Mouse (Mus musculus) neural tube, embryonic 11.5 days (tissue): ENCODE measurements at regions not wholly inside any gene's neighbourhood (a gene's known extent, or its start where the extent isn't known, plus 50 kb on each side); places are given as distances from the start of the nearest gene placed in this dataset.
"Not testable (repeated sequence)": the region's sequence is repeated elsewhere in the genome, so short reads cannot be mapped to it uniquely, and the experiment has no call there.

Experiments used
- ATAC-seq: fragments of 200-750 bp; cut with Nextera tagmentation; 2 replicates; pipeline ENCODE4 v1.8.0; 2017; ENCODE audit warnings: moderate number of reproducible peaks, mild to moderate bottlenecking, moderate TSS enrichment, moderate library complexity; ENCODE audit not compliant: insufficient read depth, low FRiP score, low TSS enrichment
- DNase-seq: peaks from one replicate; pipeline ENCODE4 v3.0.0-alpha.2; 2015; ENCODE audit warnings: low spot score
- H3K27ac ChIP-seq: fragments of 300-500 bp; sonication (generic); 2 replicates; pipeline ENCODE4 v1.5.1; 2014; ENCODE audit warnings: low read depth, mild to moderate bottlenecking, low read length
- H3K27me3 ChIP-seq: fragments of 300-500 bp; sonication (generic); 2 replicates; pipeline ENCODE4 v1.6.1; 2014; ENCODE audit warnings: mild to moderate bottlenecking, low read length, mixed read lengths; ENCODE audit not compliant: control insufficient read depth, insufficient read depth
- H3K36me3 ChIP-seq: fragments of 300-500 bp; sonication (generic); 2 replicates; pipeline ENCODE4 v1.6.1; 2014; ENCODE audit warnings: mild to moderate bottlenecking, low read length, moderate library complexity, mixed read lengths; ENCODE audit not compliant: control insufficient read depth, insufficient read depth
- H3K4me1 ChIP-seq: fragments of 300-500 bp; sonication (generic); 2 replicates; pipeline ENCODE4 v1.6.1; 2014; ENCODE audit warnings: low read length, mixed read lengths; ENCODE audit not compliant: control insufficient read depth, insufficient read depth
- H3K4me2 ChIP-seq: fragments of 300-500 bp; sonication (generic); 2 replicates; pipeline ENCODE4 v1.6.1; 2014; ENCODE audit warnings: low read depth, mild to moderate bottlenecking, moderate library complexity
- H3K4me3 ChIP-seq: fragments of 300-500 bp; sonication (generic); 2 replicates; pipeline ENCODE4 v1.5.1; 2014; ENCODE audit warnings: low read depth, low read length
- H3K9ac ChIP-seq: fragments of 300-500 bp; sonication (generic); 2 replicates; pipeline ENCODE4 v1.6.1; 2014; ENCODE audit warnings: mild to moderate bottlenecking, low read length
- H3K9me3 ChIP-seq: fragments of 300-500 bp; sonication (generic); 2 replicates; pipeline ENCODE4 v1.6.1; 2016; ENCODE audit warnings: low read length; ENCODE audit not compliant: control insufficient read depth
- WGBS: fragments of 180-500 bp; shearing (Covaris S2); extraction: QIAGEN DNeasy Blood & Tissue Kit; methylation state at CpG from one replicate; pipeline ENCODE4 v1.1.7; 2014; 5-methylcytosine and 5-hydroxymethylcytosine counted together

DNA sequence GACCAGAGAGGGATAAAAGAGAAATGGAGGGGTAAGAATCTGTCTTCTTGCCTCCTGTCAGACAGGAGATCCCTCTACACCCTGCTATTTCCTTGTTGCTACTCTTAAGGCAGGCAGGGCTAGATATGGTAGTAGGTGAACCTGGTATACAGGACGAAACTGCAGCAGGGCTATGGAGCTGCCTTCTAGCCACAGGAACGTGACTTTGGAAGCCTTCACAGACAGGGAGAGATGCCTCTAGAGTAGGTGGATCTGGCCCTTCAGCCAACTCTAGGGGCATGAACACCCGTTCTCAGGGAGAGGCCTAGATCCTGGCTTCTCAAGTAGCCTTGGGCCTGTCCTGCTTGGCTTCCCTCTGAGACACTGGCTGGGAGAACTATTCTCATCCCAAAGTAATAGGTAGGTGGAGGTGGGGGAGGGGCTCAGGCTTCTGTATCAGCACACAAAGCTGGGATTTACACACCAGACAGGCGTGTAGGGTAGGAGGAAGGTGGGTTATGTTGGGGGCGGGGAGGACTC lies 66.5 kb upstream of the Adam6b start:
- no peak for ATAC-seq
- Histone ChIP-seq H3K9me3 (no peaks in the 10 kb centered on the region), H3K4me1 (no peaks in the 10 kb centered on the region), H3K4me2 (no peak overlapping the region), H3K9ac (no peak overlapping the region), H3K4me3 (no peak overlapping the region), H3K27me3 (no peaks in the 10 kb centered on the region), H3K27ac (no peak overlapping the region), H3K36me3 (no peaks in the 10 kb centered on the region)
- WGBS: 83% methylated on average over 5 of the region's 5 CpGs
- DNase-seq: no peak

DNA sequence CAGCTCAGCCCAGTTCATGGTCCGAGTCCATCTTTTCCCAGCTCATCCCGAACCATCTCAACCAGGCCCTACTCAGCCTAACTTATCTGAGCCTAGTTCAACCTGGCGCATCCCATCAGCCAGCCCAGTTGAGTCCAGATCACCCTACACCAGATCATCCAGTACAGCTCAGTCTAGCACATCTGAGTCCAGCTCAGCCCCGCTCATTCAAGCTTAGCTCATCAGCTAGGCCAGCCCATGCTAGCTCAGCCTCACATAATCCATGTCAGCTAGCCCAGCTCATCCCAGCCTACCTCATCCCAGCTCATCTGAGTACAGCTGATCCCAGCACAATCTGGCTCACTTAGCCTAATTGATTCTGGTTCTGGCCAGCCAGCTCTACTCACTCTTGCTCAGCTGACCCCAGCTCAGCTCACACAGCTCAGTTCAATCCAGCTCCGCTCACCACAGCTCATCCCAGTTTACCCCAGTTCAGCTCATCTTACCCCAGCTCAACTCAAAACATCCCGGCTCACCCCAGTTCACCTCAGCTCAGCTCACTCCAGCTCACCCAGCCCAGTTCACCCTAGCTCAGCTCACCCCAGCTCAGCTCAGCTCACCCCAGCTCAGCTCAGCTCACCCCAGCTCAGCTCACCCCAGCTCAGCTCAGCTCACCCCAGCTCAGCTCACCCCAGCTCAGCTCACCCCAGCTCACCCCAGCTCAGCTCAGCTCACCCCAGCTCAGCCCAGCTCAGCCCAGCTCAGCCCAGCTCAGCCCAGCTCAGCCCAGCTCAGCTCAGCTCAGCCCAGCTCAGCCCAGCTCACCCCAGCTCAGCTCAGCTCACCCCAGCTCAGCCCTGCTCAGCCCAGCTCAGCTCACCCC lies 65.3 kb upstream of the Adam6b start:
- WGBS: 89% methylated on average over 6 of the region's 6 CpGs
- H3K9ac ChIP-seq: no peak overlapping the region
- no peaks in the 10 kb centered on the region for H3K36me3 ChIP-seq
- ATAC-seq (no peak; the same call in 1 of the 2 replicates), DNase-seq (no peak)
- H3K9me3 ChIP-seq: no peaks in the 10 kb centered on the region
- H3K27me3 ChIP-seq: no peaks in the 10 kb centered on the region
- H3K27ac ChIP-seq: no peak overlapping the region
- no peaks in the 10 kb centered on the region for H3K4me1 ChIP-seq
- H3K4me2 ChIP-seq: no peak overlapping the region
- H3K4me3 ChIP-seq: no peak overlapping the region

- ATAC-seq, H3K9me3 ChIP-seq, H3K4me2 ChIP-seq, H3K27me3 ChIP-seq, H3K27ac ChIP-seq, DNase-seq, H3K4me3 ChIP-seq, H3K4me1 ChIP-seq, H3K36me3 ChIP-seq, H3K9ac ChIP-seq: not testable (repeated sequence)
Observed at GRCm38 (mm10) chr12:113424598-113425208, 64.6 kb upstream of the Adam6b start.

DNA sequence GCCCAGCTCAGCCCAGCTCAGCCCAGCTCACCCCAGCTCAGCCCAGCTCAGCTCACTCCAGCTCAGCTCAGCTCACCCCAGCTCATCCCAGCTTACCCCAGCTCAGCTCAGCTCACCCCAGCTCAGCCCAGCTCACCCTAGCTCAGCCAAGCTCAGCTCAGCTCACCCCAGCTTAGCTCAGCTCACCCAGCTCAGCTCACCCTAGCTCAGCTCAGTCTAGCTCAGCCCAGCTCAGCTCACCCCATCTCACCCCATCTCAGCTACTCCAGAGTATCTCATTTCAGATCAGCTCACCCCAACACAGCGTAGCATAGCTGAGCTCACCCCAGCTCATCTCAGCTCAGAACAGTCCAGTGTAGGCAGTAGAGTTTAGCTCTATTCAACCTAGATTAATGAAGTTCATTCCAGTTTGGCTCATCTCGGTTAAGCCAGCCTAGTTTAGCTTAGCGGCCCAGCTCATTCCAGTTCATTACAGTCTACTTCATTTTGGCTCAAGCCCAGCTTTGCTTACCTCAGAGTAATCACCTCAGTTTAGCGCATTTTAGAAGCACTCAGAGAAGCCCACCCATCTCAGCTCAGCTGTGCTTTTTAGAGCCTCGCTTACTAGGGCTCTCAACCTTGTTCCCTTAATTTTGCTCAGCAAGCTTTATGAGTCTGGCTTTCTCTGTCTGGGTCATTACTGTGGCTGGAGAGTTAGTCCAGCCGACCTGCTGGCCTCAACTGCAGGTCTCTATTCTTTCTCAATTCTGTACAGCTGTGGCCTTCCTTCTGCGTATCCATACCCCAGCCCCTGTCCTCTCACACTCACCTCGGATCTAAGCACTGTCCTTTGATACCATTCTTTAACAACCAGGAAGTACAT lies 63.9 kb upstream of the Adam6b start:
- WGBS: 81% methylated on average over 8 of the region's 8 CpGs
- ATAC-seq (no peak), DNase-seq (no peak)
- H3K4me3 ChIP-seq: no peak overlapping the region
- H3K36me3 ChIP-seq: no peaks in the 10 kb centered on the region
- H3K4me1 ChIP-seq: no peaks in the 10 kb centered on the region
- no peak overlapping the region for H3K27ac ChIP-seq
- H3K27me3 ChIP-seq: no peaks in the 10 kb centered on the region
- no peak overlapping the region for H3K4me2 ChIP-seq
- no peak overlapping the region for H3K9ac ChIP-seq
- no peaks in the 10 kb centered on the region for H3K9me3 ChIP-seq

DNA sequence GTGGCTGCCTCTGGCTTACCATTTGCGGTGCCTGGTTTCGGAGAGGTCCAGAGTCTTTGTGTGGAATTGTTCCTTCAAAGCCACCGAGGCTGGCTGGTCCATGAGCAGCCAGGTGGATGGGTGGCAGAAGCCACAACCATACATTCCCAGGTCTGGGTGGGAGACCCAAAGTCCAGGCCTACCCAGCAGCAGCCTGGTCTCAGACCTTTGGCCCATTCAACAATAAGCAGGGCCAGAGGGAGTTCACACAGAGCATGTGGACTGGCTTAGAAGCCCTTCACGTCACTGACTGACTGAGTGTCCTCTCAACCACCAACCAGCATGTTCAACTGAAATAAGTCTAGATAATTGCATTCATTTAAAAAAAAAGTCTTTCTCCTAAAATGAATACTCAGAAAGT lies 62.7 kb upstream of the Adam6b start:
- Histone ChIP-seq H3K4me3 (no peak overlapping the region), H3K36me3 (no peaks in the 10 kb centered on the region), H3K27me3 (no peaks in the 10 kb centered on the region), H3K27ac (no peak overlapping the region), H3K9ac (no peak overlapping the region), H3K4me2 (no peak overlapping the region), H3K9me3 (no peaks in the 10 kb centered on the region), H3K4me1 (no peaks in the 10 kb centered on the region)
- DNase-seq: no peak
- ATAC-seq: no peak
- WGBS: 88% methylated on average over 4 of the region's 4 CpGs

GRCm38 (mm10) chr12:113427339-113427738 lies 62.0 kb upstream of the Adam6b start:
- H3K4me1 ChIP-seq: no peaks in the 10 kb centered on the region
- H3K36me3 ChIP-seq: no peaks in the 10 kb centered on the region
- no peaks in the 10 kb centered on the region for H3K27me3 ChIP-seq
- no peak for ATAC-seq
- no peak overlapping the region for H3K27ac ChIP-seq
- no peak overlapping the region for H3K4me2 ChIP-seq
- 87% methylated on average over 4 of the region's 4 CpGs for WGBS
- H3K9me3 ChIP-seq: no peaks in the 10 kb centered on the region
- no peak for DNase-seq
- H3K9ac ChIP-seq: no peak overlapping the region
- H3K4me3 ChIP-seq: no peak overlapping the region

DNA sequence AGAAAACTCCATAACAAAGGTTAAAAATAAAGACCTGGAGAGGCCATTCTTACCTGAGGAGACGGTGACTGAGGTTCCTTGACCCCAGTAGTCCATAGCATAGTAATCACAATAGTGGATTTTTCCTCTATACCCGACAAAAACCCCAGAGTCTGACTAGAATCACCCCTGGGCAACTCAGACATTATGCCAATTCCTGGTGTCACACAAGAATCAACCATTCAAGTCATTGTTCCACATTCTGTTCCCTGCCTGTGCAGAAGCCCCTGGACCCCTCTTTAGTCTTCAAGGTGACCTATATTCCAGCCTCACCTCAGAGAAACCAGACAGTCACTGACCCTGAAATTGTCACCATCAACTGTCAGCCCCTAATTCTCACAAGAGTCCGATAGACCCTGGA lies 60.9 kb upstream of the Adam6b start:
- H3K4me2 ChIP-seq: no peak overlapping the region
- no peak overlapping the region for H3K27ac ChIP-seq
- no peaks in the 10 kb centered on the region for H3K9me3 ChIP-seq
- 81% methylated on average over 3 of the region's 3 CpGs for WGBS
- H3K4me1 ChIP-seq: no peaks in the 10 kb centered on the region
- H3K9ac ChIP-seq: no peak overlapping the region
- no peaks in the 10 kb centered on the region for H3K27me3 ChIP-seq
- no peaks in the 10 kb centered on the region for H3K36me3 ChIP-seq
- no peak for ATAC-seq
- no peak overlapping the region for H3K4me3 ChIP-seq
- no peak for DNase-seq

- no peak overlapping the region for H3K4me3 ChIP-seq
- no peaks in the 10 kb centered on the region for H3K27me3 ChIP-seq
- no peak for DNase-seq
- H3K36me3 ChIP-seq: no peaks in the 10 kb centered on the region
- H3K4me1 ChIP-seq: no peaks in the 10 kb centered on the region
- no peak overlapping the region for H3K9ac ChIP-seq
- no peak overlapping the region for H3K27ac ChIP-seq
- no peak for ATAC-seq
- no peaks in the 10 kb centered on the region for H3K9me3 ChIP-seq
- 83% methylated on average over 2 of the region's 2 CpGs for WGBS
- no peak overlapping the region for H3K4me2 ChIP-seq
Observed at GRCm38 (mm10) chr12:113428901-113429300, 60.4 kb upstream of the Adam6b start.
